Mouse (Mus musculus) heart, embryonic 15.5 days (tissue): Measurements from ENCODE around the gene Ufd1. TPM values are rescaled to one million over a fixed set of nuclear protein-coding genes. Genes with fewer than 3 reads are reported as not detected.

ENCODE experiments used
- ATAC-seq: fragments of 200-750 bp; cut with Nextera tagmentation; replicated peaks from 2 replicates; pipeline ENCODE4 v1.8.0; 2017; ENCODE audit warnings: low read depth, moderate TSS enrichment; ENCODE audit not compliant: insufficient number of reproducible peaks, insufficient read depth, low FRiP score
- H3K27ac ChIP-seq: fragments of 300-500 bp; sonication (generic); 2 replicates; pipeline ENCODE4 v1.5.1; 2015; ENCODE audit warnings: mild to moderate bottlenecking, inconsistent platforms
- H3K27me3 ChIP-seq: fragments of 300-500 bp; sonication (generic); 2 replicates; pipeline ENCODE4 v1.6.1; 2015; ENCODE audit warnings: inconsistent platforms
- H3K36me3 ChIP-seq: fragments of 300-500 bp; sonication (generic); 2 replicates; pipeline ENCODE4 v1.6.1; 2015; ENCODE audit warnings: mild to moderate bottlenecking, inconsistent platforms
- H3K4me1 ChIP-seq: fragments of 300-500 bp; sonication (generic); replicated peaks from 2 replicates; pipeline ENCODE4 v1.6.1; 2015; ENCODE audit warnings: inconsistent platforms
- H3K4me2 ChIP-seq: fragments of 300-500 bp; sonication (generic); 2 replicates; pipeline ENCODE4 v1.6.1; 2015; ENCODE audit warnings: inconsistent platforms, mild to moderate bottlenecking, moderate library complexity
- H3K4me3 ChIP-seq: fragments of 300-500 bp; sonication (generic); 2 replicates; pipeline ENCODE4 v1.5.1; 2015; ENCODE audit warnings: mild to moderate bottlenecking, inconsistent platforms
- H3K9ac ChIP-seq: fragments of 300-500 bp; sonication (generic); 2 replicates; pipeline ENCODE4 v1.6.1; 2015; ENCODE audit warnings: mild to moderate bottlenecking, inconsistent platforms
- H3K9me3 ChIP-seq: fragments of 300-500 bp; sonication (generic); replicated peaks from 2 replicates; pipeline ENCODE4 v1.6.1; 2016; ENCODE audit warnings: inconsistent platforms
- WGBS: fragments of 180-500 bp; shearing (Covaris S2); methylation state at CpG from one replicate; pipeline ENCODE4 v1.1.7; 2015; ENCODE audit warnings: mixed read lengths; 5-methylcytosine and 5-hydroxymethylcytosine counted together
- polyA plus RNA-seq: library from polyadenylated mRNA; unstranded; fragments of >200 nt; fragmentation: Nextera tagmentation; extraction: Ambion mirVana; gene quantifications from 2 replicates; pipeline ENCODE4 v1.2.1, GENCODE M21; 2015

The Ufd1 gene
- polyA plus RNA-seq, 1 experiment from 2014 or later, result 62.2 TPM

DNA sequence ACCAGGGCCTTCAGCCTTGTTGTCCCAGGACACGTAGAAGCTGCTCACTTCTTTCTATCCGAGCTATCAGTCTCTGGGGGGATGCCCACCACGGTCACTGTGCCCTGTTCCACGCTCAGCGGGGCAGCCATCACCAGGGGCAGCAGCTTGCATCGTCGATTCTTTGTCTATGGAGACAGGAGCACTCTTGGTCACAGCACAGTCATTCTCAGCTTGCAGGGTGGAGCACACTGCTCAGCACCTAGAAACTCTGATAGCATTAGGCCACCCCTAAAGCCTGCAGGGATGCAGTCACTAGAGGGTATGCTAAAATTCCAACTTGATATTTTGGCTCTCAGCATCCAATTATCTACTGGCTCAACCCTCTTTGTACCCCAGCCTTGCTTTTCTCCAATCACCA lies 26.6 kb upstream of the Ufd1 start:
- H3K4me1 ChIP-seq, result no peaks in the 10 kb centered on the region
- H3K27me3 ChIP-seq, result no peaks in the 10 kb centered on the region
- peaks cover 42% of the 10 kb centered on the region for H3K36me3 ChIP-seq
- H3K9me3 ChIP-seq, result no peaks in the 10 kb centered on the region
- H3K9ac ChIP-seq, result no peak overlapping the region
- H3K27ac ChIP-seq, result no peak overlapping the region
- H3K4me2 ChIP-seq, result no peak overlapping the region
- WGBS, result 91% methylated on average over 7 of the region's 7 CpGs
- no peak overlapping the region for H3K4me3 ChIP-seq
- ATAC-seq, result no peak

DNA sequence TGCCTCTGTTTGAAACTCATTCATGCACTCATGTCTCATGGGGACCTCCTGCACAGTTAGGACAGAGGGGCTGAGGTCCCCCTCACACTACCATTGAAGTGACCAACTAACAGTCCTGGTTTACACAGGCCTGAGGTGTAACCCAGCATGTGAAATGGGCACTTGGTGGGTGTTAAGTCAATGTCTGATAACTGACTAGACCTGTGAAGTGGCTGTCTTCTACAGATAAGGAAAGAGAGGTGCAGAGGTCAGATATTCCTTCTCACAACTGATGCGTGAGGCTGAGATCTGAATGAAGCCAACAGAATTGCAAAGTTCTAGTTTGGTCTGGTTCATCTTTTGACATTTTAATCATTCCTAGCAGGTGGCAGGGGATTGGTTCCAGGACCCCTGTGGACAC lies 26.1 kb upstream of the Ufd1 start:
- Histone ChIP-seq H3K4me3 (no peak overlapping the region), H3K27me3 (no peaks in the 10 kb centered on the region), H3K27ac (no peak overlapping the region), H3K36me3 (peaks cover 46% of the 10 kb centered on the region), H3K4me2 (no peak overlapping the region), H3K9ac (no peak overlapping the region), H3K9me3 (no peaks in the 10 kb centered on the region), H3K4me1 (no peaks in the 10 kb centered on the region)
- ATAC-seq, result no peak
- WGBS, result 63% methylated on average over 1 of the region's 1 CpGs

DNA sequence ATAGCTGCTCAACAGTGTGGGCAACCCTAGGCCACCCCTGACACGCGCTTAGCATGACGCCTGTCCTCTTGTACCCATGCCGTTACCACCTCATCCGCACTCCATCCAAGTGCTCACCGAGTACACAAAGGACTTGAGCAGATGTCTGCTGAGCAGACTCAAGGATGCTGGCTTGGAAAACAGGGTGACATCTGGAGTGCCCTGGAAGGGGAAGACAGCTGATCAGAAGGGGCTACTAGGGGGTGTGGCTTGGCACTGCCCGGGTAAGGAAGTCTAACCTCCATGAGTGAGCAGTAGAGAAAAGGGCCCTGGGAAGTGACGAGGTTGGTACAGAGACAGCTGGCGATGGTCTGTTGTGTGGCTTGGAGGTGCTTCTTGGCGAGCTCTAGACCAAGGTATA lies 24.9 kb upstream of the Ufd1 start:
- peaks cover 55% of the 10 kb centered on the region for H3K36me3 ChIP-seq
- H3K4me1 ChIP-seq, result no peaks in the 10 kb centered on the region
- no peak overlapping the region for H3K4me2 ChIP-seq
- no peak overlapping the region for H3K9ac ChIP-seq
- no peak overlapping the region for H3K27ac ChIP-seq
- H3K27me3 ChIP-seq, result no peaks in the 10 kb centered on the region
- WGBS, result 92% methylated on average over 10 of the region's 10 CpGs
- no peaks in the 10 kb centered on the region for H3K9me3 ChIP-seq
- ATAC-seq, result no peak
- no peak overlapping the region for H3K4me3 ChIP-seq

GRCm38 (mm10) chr16:18788627-18789406 lies 22.8 kb upstream of the Ufd1 start:
- no peaks in the 10 kb centered on the region for H3K4me1 ChIP-seq
- H3K36me3 ChIP-seq, result peaks cover 45% of the 10 kb centered on the region
- H3K4me3 ChIP-seq, result no peak overlapping the region
- WGBS, result 78% methylated on average over 10 of the region's 10 CpGs
- H3K27me3 ChIP-seq, result no peaks in the 10 kb centered on the region
- H3K4me2 ChIP-seq, result no peak overlapping the region
- no peak overlapping the region for H3K9ac ChIP-seq
- no peaks in the 10 kb centered on the region for H3K9me3 ChIP-seq
- no peak overlapping the region for H3K27ac ChIP-seq
- no peak for ATAC-seq

DNA sequence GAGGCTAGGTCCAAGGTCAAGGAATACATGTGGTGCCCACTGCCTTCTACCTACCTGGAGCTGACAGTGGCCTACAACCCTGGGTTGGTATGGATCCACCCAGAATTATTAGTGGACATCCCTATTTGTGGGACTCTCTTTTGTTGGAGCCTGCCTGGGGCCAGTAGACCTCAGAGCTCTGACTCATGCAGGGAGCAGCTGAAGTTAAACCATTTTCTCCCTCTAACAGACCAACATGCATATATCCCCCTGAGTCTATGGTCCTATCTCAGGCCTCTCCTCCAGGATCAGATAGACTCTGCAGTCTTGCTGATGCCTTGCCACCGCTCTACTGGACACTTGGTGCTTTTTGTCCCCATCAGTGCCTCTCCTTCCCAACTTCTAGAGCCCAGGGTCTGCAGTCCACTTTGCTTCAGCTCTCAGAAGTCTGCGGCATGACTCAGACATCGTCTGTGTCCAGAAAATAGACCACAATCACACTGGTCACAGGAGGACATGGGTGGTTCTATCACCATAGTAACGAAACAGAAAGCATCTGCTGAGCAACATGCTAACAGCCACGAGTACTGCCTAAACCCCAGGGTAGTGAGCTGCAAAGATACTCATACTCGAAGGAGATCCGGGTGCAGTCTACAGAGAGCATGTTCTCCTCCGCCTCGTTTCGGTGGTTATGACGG lies 16.2 kb upstream of the Ufd1 start:
- 92% methylated on average over 11 of the region's 11 CpGs for WGBS
- H3K9ac ChIP-seq, result no peak overlapping the region
- no peaks in the 10 kb centered on the region for H3K4me1 ChIP-seq
- no peaks in the 10 kb centered on the region for H3K9me3 ChIP-seq
- H3K4me2 ChIP-seq, result no peak overlapping the region
- H3K36me3 ChIP-seq, result peaks cover 59% of the 10 kb centered on the region
- H3K4me3 ChIP-seq, result no peak overlapping the region
- H3K27ac ChIP-seq, result no peak overlapping the region
- H3K27me3 ChIP-seq, result no peaks in the 10 kb centered on the region
- no peak for ATAC-seq

- Histone ChIP-seq H3K27me3 (no peaks in the 10 kb centered on the region), H3K9ac (no peak overlapping the region), H3K4me1 (no peaks in the 10 kb centered on the region), H3K9me3 (no peaks in the 10 kb centered on the region), H3K27ac (no peak overlapping the region), H3K4me3 (no peak overlapping the region), H3K36me3 (peaks cover 58% of the 10 kb centered on the region), H3K4me2 (no peak overlapping the region)
- ATAC-seq, result no peak
- WGBS, result 78% methylated on average over 7 of the region's 7 CpGs
Observed at GRCm38 (mm10) chr16:18796645-18797044, 14.9 kb upstream of the Ufd1 start.

DNA sequence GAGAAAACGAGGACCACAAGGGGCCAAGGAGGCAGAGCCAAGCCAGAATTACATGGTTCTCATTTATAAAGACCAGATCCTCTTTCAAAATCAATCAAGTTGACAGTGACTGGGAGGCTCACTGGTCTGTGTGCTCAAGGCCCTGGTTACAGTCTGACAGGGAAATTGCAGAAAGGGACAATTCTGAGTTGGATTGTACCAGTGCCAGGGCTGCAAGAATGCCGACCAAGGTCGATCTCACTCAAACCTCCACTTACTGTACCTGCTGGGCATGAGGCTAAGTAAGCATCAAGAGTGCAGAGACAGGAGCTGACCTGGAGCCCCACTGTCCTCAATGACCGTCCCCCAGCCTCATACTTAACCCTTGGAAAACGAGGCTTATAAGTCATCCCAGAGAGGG lies 13.4 kb upstream of the Ufd1 start:
- ATAC-seq, result no peak
- no peak overlapping the region for H3K4me3 ChIP-seq
- peaks cover 58% of the 10 kb centered on the region for H3K36me3 ChIP-seq
- H3K27ac ChIP-seq, result no peak overlapping the region
- H3K9me3 ChIP-seq, result no peaks in the 10 kb centered on the region
- H3K4me2 ChIP-seq, result no peak overlapping the region
- no peak overlapping the region for H3K9ac ChIP-seq
- H3K27me3 ChIP-seq, result no peaks in the 10 kb centered on the region
- no peaks in the 10 kb centered on the region for H3K4me1 ChIP-seq
- WGBS, result 92% methylated on average over 5 of the region's 5 CpGs

DNA sequence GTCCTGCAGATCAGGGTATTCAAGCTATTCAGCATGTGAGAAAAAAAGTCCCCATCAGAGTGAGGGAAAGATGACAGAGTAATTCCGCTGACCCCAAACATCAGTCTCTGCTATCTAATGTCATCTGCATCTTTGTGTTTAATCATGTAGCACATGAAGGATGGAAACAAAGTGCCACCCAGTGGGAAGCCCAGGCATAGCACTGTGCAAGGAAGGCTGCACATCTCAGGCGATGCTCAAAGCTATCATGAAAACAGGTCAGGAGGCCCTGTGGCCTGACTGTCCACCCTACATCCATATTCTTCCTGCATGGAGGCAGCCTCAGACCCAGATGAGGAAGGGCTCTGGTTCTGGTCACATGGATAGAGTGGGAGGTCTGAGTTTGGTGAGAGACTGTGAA lies 12.7 kb upstream of the Ufd1 start:
- no peaks in the 10 kb centered on the region for H3K9me3 ChIP-seq
- H3K27ac ChIP-seq, result no peak overlapping the region
- H3K27me3 ChIP-seq, result no peaks in the 10 kb centered on the region
- H3K4me2 ChIP-seq, result no peak overlapping the region
- WGBS, result 73% methylated on average over 2 of the region's 2 CpGs
- no peak overlapping the region for H3K4me3 ChIP-seq
- peaks cover 58% of the 10 kb centered on the region for H3K36me3 ChIP-seq
- no peak for ATAC-seq
- no peaks in the 10 kb centered on the region for H3K4me1 ChIP-seq
- no peak overlapping the region for H3K9ac ChIP-seq

GRCm38 (mm10) chr16:18805746-18806145 lies 5.8 kb upstream of the Ufd1 start:
- H3K4me1 ChIP-seq, result peaks cover 4% of the 10 kb centered on the region
- H3K4me2 ChIP-seq, result no peak overlapping the region
- no peaks in the 10 kb centered on the region for H3K9me3 ChIP-seq
- H3K9ac ChIP-seq, result no peak overlapping the region
- H3K27ac ChIP-seq, result no peak overlapping the region
- H3K36me3 ChIP-seq, result peaks cover 50% of the 10 kb centered on the region
- WGBS, result 95% methylated on average over 2 of the region's 2 CpGs
- H3K4me3 ChIP-seq, result no peak overlapping the region
- no peak for ATAC-seq
- no peaks in the 10 kb centered on the region for H3K27me3 ChIP-seq

- Histone ChIP-seq H3K4me2 (no peak overlapping the region), H3K4me3 (no peak overlapping the region), H3K9ac (no peak overlapping the region), H3K4me1 (peaks cover 19% of the 10 kb centered on the region), H3K36me3 (peaks cover 36% of the 10 kb centered on the region), H3K27me3 (no peaks in the 10 kb centered on the region), H3K27ac (no peak overlapping the region), H3K9me3 (no peaks in the 10 kb centered on the region)
- 90% methylated on average over 5 of the region's 5 CpGs for WGBS
- no peak for ATAC-seq
Observed at GRCm38 (mm10) chr16:18809001-18809400, 2.6 kb upstream of the Ufd1 start.

GRCm38 (mm10) chr16:18811032-18811431 lies 547 bp upstream of the Ufd1 start:
- Histone ChIP-seq H3K4me2 (peak overlapping the region; percentile 91), H3K4me3 (peak overlapping the region; percentile 79), H3K27me3 (no peaks in the 10 kb centered on the region), H3K4me1 (peaks cover 20% of the 10 kb centered on the region), H3K27ac (peak overlapping the region; percentile 84), H3K36me3 (peaks cover 36% of the 10 kb centered on the region), H3K9me3 (no peaks in the 10 kb centered on the region), H3K9ac (peak overlapping the region; percentile 83)
- 6% methylated on average over 5 of the region's 5 CpGs for WGBS
- no peak for ATAC-seq
